Mouse (Mus musculus): ENCODE data around the gene Nudt4. TPM values are rescaled to one million over a fixed set of nuclear protein-coding genes. Genes with fewer than 3 reads are reported as not detected.

The Nudt4 gene
- total RNA-seq, 2 experiments from 2014 or later: 245 to 277 TPM

DNA sequence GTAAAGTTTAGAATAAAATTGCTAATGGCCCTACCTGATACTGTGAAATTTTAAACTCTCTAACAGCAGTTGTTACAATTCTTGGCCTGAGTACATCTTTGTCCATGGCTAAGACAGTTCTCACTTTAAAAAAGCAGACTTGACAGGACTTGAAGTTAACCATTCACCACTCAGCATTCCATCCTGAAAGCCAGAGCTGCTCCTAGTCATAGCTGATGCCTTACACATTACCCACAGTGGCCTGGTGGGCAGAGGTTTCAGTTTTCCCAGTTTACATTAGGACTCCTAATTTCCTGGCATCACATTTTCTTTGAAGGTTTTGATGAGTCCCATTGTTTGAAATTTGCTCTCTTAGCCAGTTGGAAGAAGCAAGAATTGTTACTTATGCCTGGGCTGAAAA, 19.9 kb downstream of the Nudt4 start:
- DNase-seq: no peak
- intact Hi-C loops (cut with DNase I): no loop called here

DNA sequence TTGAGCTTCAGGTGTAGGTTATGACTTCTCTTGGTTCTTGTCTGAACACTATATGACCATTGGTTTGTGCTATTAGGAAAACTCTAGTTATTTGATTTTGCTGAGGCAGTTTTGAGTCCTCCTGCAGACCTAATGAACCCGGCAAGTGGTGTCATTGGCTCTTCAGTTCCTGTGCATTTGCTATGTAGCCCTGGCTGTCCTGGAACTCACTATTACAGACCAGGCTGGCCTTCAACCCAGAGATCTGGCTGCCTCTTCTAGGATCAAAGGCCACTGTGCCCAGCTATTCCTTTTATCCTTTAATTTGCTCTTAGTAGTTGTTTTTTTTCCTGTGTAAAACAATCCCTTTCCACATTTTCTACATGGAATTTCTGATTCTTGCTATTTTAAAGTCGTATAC, 20.6 kb downstream of the Nudt4 start:
- no peak for DNase-seq
- intact Hi-C loops (cut with DNase I): no loop called here

DNA sequence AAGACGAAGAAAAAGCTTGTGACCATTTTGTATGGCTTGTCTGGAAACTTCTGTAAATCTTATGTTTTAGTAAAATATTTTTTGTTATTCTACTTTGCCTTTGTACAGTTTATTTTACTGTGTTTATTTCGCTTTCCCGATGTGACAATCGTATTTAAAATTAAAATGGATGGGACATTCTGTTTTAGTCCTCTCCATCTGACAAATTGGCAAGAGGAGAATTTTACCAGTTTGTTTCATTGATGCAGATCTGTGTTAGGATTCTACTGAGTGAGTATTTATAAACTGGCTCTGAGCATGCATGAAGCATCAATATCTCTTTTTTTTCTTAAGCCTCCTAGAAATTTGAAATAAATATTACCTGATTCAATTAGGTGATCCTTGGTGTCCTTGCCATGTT, 21.0 kb downstream of the Nudt4 start:
- intact Hi-C loops (cut with DNase I): no loop called here
- no peak for DNase-seq

DNA sequence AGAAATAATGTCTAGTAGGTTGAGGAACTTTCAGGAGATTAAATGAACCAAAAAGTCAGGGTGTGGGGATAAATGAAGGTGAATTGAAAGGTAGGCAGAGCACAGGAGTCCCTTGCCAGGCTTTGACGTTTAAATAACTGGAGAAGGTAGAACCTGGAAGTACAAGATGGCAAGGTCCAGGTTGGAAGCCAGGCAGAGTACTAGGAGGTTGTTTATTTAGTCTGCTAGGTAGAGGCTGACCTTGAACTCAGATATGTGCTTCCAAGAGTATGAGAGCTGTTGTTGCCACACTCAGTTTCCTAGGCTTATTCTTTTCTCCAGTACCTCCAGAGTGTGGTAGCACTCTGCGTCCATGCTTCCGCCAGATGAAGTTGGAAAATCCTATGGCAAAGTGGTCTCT, 24.1 kb downstream of the Nudt4 start:
- intact Hi-C loops (cut with DNase I): no loop called here
- no peak for DNase-seq

DNA sequence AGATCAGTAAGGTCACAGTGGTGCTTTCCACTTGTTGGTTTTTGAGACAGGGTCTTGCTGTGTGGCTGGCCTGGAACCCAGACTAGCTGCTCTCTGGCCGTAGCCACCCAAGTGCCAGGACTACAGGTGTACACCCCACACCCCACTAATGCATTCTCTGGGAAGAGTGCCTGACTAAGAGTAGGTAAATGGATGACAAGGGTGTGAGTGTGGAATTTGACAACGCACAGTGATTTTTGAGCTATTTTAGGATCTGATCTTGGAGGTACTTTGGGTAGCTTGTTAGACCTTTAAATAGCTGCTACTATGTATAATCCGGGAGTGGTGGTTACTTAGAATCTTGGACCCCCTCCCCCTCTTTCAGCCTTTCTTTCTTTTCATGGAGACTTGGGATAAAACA, 24.7 kb downstream of the Nudt4 start:
- intact Hi-C loops (cut with DNase I): no loop called here
- DNase-seq: no peak

DNA sequence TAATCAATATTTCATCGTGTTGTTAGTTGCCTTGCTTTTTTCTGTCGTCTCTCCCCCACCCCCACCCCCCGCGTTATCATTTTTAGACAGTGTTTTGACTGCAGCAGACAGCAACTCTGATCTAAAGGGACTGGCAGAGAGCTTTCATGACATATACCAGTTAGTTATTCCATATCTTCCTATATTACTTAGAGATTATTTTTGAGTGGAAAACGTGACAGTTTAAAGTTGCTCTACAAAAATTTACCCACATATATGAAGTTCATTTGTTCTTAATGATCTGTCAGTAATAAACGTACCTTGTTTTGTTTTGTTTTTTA, 27.8 kb downstream of the Nudt4 start:
- intact Hi-C loops (cut with DNase I): no loop called here
- no peak for DNase-seq

DNA sequence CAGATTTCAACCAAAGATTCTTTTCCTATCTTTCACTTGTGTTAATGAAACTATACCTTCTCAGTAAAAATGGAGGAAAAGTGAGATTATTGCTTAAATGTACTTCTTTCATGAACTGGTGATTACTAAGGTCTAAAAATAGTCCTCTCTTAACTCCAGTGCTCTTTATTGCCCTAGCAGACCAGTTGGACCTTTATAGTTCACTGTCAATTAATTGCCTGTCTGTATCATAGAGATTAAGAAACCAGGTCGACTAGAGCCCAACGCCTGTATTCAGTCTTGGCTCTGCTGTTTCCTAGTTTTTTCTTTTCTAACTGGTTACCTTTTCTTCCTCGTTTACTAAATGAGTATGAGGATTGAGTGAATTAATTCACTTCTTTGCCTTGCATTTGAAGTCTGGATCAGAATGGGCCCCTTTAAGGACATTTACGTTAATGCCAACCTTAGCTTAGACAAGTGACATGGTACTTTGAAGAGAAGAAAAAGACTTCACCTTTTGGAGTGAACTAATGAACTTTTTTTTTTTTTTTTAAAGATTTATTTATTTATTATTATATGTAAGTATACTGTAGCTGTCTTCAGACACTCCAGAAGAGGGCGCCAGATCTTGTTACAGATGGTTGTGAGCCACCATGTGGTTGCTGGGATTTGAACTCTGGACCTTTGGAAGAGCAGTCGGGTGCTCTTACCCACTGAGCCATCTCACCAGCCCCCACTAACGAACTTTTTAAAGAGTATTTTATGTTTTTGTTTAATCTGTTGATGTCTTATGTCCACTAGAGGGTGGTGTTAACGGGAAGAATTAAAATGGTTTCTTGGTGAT, 28.3 kb downstream of the Nudt4 start:
- intact Hi-C loops (cut with DNase I): no loop called here
- no peak for DNase-seq

DNA sequence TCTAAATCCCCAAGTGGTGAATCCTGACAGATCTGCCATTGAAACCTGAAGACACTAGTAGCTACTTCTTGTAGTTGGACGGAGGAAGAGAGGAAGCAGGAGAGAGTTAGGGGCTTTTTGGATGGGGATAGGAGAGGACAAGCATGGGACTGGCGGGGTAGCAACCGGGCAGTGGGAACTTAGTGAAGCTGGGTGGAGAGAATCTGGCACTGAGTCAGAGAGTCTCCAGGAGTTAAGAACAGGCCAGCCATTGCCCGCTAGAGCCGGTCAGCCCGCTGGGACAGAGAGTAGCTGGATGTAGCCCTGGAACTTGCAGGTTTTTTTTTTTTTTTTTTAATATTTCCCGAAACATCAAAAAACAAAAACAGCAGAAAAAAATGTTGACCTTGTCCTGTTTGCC, 30.6 kb downstream of the Nudt4 start:
- DNase-seq: no peak

DNA sequence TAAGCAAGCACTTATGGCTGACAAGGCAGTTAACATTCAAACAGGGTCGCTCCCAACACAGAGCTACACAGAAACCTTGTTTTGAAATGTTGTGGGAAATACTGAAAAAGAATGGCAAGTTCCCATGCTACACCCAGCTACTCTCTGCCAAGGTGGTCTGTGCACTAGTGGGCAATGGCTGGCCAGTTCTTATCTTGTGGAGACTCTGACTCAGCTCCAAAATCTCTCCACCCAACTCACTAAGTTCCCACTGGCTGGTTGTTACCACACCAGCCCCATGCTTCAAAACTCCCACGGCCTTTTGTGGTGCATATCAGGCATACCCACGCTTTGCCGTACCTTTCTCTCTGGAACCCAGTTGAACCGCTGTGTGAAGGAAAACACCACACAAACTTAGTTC, 31.0 kb downstream of the Nudt4 start:
- no peak for DNase-seq
- intact Hi-C loops (cut with DNase I): no loop called here

More for the DNA sequence above, 30.6 kb downstream of the Nudt4 start:
- intact Hi-C loops (cut with DNase I): no loop called here

DNA sequence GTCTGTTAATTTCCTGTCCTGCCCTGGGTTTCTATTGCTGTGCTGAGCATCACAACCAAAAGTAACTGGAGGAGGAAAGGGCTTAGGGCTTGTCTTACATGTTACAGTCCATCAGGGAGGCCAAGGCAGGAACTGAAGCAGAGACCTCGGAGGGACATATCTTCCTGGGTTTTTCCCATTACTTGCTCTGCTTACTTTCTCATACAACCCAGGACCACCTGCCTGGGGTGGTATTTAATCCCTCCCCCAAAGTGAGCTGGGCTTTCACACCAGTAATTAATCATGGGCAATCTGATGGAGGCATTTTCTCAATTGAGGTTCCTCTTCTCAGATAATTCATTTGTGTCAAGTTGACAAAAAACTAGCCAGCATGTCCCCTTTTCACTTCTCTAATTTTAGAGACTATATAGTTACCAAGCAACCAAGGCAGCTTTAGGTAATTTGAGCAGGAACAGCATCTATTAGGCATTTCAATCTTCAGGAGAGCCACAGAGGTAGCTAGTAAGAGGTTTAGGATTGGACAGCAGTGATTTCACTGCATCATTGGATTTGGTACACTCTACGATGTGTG, 33.3 kb downstream of the Nudt4 start:
- intact Hi-C loops (cut with DNase I): no loop called here
- DNase-seq: no peak

DNA sequence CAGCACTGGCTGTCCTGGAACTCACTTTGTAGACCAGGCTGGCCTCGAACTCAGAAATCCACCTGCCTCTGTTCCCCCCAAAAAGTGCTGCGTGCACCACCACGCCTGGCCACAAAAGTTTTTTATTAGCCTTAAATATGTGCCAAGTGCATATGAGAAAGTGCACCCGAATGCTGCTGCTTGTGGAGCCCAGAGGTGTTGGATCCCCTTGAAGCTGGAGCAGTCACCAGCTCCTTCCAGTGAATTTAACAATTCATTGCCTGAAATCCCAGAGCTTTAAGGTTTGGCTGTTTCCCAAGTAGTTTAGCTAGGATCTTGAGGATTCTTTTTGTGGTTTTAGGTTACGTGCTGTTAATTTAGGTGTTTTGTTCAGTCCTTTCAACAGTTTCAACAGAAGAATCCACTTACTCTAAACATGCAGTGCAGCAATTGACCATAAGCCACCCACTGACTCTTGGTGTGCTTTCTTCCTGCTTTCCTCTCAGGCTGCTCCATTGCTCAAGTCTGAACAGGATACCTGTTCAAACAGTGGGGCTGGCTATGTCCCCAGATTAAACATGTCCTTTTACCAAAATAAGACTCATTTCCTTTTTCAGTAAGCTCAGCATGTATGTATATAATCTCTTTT, 37.3 kb downstream of the Nudt4 start:
- intact Hi-C loops (cut with DNase I): no loop called here
- no peak for DNase-seq

DNA sequence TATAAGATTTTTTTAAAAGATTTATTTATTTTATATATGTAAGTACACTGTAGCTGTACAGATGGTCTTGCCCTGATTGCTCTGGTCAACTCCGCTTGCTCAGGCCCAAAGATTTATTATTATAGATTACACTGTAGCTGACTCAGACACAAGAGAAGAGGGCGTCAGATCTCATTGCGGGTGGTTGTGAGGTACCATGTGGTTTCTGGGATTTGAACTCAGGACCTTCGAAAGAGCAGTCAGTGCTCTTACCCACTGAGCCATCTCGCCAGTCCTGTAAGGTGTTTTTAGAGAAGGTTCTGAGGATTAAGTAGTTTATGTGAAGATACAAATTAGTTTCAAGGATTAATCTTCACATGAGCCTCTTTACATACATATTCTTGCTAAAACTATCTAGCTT, 38.1 kb downstream of the Nudt4 start:
- no peak for DNase-seq

DNA sequence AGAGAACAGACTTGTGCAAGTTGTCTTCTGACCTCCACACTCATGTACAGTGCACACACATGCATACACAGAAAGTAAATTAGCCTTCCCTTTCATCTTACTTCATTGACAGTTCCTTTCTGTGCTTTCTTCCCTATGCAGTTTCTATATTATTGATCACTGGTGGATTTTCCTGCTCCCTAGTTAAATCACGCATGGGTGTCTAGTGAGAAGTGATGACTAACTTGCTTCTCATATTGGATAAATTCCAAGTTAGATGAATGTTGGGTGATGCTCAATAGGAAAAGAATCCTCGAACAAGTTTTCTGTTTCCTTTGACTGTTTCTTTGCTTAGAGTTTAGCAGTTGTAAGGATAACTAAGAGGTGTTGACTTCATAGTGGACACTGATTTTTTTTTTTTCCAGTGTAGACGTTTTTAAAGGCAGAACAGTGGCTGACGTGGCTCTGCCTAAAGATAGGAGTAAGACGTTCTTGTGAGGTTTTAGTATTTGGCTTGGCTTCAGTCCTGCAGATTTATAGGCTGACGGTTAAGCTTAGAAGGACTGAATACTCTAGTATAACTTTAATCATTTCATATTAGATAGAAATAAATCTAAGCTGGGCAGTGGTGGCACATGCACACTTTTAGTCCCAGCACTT, 38.8 kb downstream of the Nudt4 start:
- intact Hi-C loops (cut with DNase I): no loop called here
- no peak for DNase-seq

More for the DNA sequence above, 38.1 kb downstream of the Nudt4 start:
- intact Hi-C loops (cut with DNase I): no loop called here

DNA sequence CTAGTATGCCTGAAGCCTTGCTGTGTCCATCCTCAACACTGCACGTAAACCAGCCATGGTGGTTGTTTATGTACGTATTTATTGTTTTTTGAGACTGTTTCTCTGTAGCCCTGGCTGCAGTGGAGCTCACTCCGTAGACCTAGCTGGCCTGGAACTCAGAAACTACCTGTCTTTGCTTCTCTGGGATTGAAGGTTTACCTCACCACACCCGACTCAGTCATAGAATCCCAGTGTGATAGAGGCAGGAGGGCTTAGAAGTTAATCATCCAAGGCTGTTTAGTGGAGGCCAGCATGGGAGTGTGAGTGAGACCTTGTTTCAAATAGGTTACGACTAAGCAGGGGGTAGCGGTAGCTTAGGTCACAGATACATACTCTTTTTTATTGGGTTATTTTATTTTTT, 46.3 kb downstream of the Nudt4 start:
- intact Hi-C loops (cut with DNase I): no loop called here
- no peak for DNase-seq

DNA sequence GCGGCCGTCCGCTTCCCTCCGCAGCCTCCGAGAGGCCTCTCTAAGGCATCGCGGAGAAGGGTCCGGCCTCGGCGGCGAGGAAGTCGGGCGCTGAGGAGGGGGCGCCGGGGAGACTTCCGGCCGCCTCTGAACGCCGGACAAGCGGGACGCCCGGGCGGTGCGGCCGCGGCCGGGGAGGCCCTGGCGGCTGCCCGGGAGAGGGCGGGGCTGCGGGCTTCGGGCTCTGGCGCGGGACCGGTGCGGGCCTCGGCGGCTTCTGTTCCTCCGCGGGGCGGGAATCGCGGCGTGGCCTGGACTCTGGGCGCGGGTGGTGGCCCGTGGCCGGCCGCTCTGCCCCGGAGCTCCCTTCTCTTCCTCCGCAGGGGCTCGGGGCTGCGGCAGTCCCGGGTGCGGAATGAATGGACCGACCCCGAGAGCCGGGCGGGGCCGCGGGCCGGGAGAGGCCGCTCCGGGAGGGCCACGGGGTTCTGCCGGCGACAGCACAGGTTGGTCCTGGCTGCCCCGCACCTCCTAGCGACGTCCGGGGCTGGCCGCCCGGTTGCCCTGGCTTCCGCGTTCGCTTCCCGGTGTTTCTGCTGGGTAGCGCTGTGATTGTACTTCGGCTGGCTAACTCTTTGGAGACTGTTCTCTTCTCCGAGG, 48.5 kb downstream of the Nudt4 start:
- peak in 1 of 2 experiments; percentile 41 for DNase-seq
- intact Hi-C loops (cut with DNase I): loop anchor here (1.0 kb wide), 1 partner anchor 14 kb away; the partner anchor contains the start of gene Mrpl42

DNA sequence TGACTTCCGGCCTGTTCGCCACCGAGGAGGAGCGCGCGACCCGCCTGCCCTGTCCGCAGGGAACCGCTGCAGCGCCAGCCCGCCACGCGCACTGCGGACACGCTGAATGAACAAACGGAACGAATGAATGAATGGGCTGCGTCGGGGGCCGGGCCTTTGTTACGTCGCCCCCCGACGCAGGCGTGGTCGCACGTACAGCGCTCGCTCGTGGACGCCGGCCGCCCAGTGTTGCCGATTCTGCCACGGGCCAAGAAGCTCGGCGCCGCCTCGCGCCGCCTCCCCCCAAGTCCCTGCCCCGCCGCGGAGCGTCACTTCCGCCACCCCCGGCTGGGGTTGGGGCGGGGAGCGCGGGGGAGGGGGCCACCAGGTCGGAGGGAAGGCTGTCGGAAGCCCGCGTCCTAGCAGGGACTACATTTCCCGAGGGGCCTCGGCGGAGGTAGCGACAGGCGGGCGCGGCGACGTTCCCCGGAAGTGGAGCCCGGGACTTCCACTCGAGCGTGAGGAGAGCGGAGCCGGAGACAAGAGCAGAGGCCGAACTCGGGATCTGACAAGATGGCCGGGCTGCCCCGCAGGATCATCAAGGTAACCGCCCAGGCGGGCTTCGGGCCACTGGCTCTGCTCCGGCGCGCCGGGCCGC, 49.2 kb downstream of the Nudt4 start, which contains the start of gene Ube2n:
Gene Ube2n (plus strand): TSS at position 490 of the 637 bp plus-strand sequence.
- DNase-seq: peak; percentile 96
- intact Hi-C loops (cut with DNase I): loop anchor here (1.0 kb wide), 1 partner anchor 13 kb away; the partner anchor contains the start of gene Mrpl42

DNA sequence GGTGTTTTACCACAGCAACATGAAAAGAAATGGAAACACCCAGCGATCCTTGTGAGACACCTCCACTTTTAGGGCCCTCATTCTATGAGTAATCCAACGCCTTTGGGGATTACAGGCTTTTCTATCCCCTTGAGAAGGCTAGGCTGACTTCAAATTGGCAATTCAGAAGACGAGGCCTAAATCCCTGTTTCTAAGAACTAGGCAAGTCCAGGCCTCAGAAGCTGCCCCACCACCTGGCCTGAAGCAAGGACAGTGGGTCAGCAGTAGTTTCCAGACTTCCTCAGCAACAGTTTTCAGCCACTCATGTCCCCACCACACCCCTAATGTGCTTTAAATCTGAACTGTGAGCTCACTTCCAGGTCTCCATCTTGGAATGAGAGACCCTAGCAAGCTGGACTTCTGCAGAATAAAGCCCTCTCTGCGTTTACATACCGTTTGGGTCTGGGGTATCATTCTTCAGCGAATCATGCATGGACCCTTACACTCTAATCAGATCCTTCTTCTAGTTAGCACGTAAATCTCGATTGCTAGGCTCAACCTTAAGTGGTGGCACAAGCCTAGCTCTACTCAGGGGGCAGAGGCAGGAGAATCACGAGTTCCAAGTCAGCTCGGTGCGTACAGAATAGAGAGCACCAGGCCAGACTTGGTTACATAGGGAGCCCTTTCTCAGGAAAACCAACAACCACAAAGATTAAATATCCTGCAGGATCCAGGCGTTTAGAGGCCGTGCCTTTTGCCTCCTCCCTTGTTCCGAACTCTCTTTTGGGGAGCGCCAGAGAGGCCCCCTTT, 50.0 kb downstream of the Nudt4 start:
- no peak for DNase-seq
- intact Hi-C loops (cut with DNase I): no loop called here

DNA sequence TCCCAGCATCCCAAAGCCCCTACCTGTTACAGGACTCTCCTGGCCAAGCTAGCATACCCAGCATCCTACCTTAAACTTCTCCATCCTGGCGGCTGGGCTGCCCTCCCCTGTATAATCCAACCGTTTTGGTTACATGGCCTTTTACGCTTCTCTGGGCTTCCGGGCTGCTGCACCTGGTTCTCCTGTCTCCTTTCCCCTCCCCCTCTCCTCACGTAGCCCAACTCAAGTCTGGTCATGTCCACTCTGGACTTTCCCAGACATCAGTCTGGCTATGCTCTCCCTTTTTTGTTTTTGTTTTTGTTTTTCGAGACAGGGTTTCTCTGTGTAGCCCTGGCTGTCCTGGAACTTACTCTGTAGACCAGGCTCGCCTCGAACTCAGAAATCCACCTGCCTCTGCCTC, 51.3 kb downstream of the Nudt4 start:
- DNase-seq: no peak
- intact Hi-C loops (cut with DNase I): no loop called here

DNA sequence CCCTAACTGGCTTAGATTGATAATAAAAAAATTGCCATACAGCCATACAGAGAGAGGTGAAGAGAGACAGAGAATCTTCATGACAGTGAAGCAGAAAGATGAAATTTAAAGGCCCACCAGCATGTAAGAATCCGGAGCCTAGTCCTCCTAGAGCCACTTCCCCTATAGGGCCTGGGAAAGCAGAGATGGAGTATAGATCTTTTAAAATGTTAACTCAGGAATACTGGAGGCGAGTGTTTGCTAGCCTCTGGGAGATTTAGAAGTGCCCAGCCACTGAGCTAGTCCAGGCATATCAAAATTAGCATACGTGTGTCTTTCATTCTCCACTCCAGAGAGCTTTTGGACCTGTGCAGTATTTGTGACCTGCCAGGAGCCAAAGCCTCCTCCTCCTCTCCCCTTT, 54.7 kb downstream of the Nudt4 start:
- no peak for DNase-seq
- intact Hi-C loops (cut with DNase I): no loop called here

DNA sequence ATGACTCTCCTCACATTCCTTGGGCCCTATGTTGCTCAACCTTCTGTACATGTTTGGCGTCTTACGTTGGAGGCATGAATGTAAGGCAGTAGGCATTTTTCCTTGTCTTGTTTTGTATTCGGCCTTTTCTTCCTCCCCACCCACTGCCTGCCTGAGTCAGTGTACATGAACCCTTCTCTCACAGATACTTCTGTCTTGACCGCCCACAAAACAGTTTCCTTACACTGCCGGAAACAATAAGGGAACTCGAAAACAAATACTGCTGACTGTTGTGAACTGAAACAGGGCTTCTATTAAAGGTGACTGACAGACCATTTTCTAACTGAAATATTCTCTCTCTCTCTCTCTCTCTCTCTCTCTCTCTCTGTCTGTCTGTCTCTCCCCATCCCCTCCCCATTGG, 55.2 kb downstream of the Nudt4 start:
- no peak for DNase-seq
- intact Hi-C loops (cut with DNase I): no loop called here
